Mouse (Mus musculus): ENCODE measurements around the gene Cald1. TPM values are rescaled to one million over a fixed set of nuclear protein-coding genes. Genes with fewer than 3 reads are reported as not detected.

The Cald1 gene
- total RNA-seq, 2 experiments from 2014 or later = 63.8 to 89.6 TPM

Other genes starting within 250 kb of the Cald1 start
- gene Akr1b8, start 244.4 kb upstream of the Cald1 start, total RNA-seq (2021) = 100 to 1,000 TPM; 227 to 304 TPM
- gene Akr1b10, start 214.3 kb upstream of the Cald1 start, total RNA-seq (2021) = 100 to 1,000 TPM; 154 to 191 TPM
- gene Akr1b7, start 186.2 kb upstream of the Cald1 start, total RNA-seq (2021) = 1,000 to 10,000 TPM; 2,529 to 6,211 TPM
- gene Bpgm, start 122.3 kb upstream of the Cald1 start, total RNA-seq (2021) = 10 to 100 TPM; 26.2 to 39.8 TPM
- 1 to 10 TPM; 8.9 to 9.4 TPM for gene Agbl3, start 181.9 kb downstream of the Cald1 start, total RNA-seq (2021)

All from adrenal gland, adult 18-20 months (tissue).